Mouse (Mus musculus) liver, adult 2 months (tissue): ENCODE measurements at regions not wholly inside any gene's neighbourhood (a gene's known extent, or its start where the extent isn't known, plus 50 kb on each side); places are given as distances from the start of the nearest gene placed in this dataset.

Experiments
- CTCF ChIP-seq: fragments of 200-500 bp; IDR thresholded peaks from 2 replicates; pipeline ENCODE4 v1.5.1; 2011; ENCODE audit warnings: low read depth, low read length, control low read depth
- POLR2A ChIP-seq: fragments of 200-500 bp; IDR thresholded peaks from 2 replicates; pipeline ENCODE4 v1.6.1; 2011; ENCODE audit warnings: low read length, control low read depth; ENCODE audit not compliant: insufficient read depth; ENCODE audit errors: extremely low read depth

DNA sequence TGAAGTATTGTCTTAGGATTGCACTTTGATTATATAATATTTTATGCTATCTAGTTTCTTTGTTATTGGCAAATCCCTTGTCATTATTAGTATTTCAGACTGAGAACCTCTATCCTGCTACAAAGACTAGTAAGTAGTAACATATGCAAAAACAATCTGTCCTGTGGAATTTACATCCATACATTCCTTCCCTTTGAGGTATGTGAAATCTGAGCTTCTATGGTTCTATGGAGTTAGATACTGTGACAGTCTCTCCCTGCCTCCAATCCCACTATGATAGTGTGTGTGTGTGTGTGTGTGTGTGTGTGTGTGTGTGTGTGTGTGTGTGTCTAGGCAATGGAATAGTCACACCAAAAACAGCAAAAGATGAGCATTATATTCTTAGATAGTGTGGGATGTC, 659.6 kb upstream of the Marcks start:
- TF ChIP-seq CTCF (no peak), POLR2A (no peak)
